Comparison of ENCODE assay signal across 8 mouse cellular contexts in the genomic region with DNA sequence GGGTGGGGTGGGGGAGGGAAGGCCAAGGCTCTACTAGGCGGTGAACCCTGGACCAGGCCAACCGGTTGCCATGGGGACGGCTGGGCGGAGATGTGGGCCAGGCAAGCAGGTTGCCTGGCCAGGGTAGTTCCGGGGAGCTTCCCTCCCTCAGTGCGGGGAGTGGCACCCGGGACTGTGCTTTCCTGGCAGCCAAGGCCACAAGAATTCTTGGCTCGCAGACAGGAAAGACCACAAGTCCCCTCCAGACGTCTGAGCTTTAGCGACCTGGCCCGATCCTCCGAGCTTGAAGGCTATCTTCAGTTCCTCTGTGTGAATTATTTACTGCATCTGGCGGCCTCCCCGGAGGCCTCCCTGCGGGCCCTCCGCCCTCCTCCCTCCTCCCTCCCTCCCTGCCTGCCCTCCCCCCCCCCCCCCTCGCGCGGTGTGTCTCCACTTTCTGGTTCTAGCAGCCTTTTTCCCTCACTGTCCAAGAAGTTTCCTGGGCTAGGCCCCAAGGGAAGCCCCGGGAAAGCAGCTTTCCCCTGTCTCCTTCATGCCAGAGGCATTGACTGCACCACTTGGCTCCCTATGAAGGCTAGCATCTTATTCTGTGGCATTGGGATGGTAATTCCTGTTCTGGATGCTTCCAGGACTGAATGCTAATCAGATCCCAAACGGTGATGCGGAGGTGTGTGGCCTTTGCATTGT. TPM values are rescaled to one million over a fixed set of nuclear protein-coding genes. Genes with fewer than 3 reads are reported as not detected.
A peak's percentile ranks its signal among the peaks of the same experiment; 100 is the strongest.
DNase-seq lines count a peak whose midpoint lies in the region; ATAC-seq and TF ChIP-seq lines count a peak whose summit lies in the region.

No protein-coding gene starts in this region.

- 1% methylated on average over 17 of the region's 22 CpGs for WGBS in hindbrain, embryonic 12.5 days
- 3% methylated on average over 17 of the region's 22 CpGs for WGBS in limb, embryonic 12.5 days
- WGBS in midbrain, embryonic 15.5 days: 2% methylated on average over 19 of the region's 22 CpGs

- ATAC-seq in hindbrain, embryonic 12.5 days (ENCODE audit: low FRiP score): peak; percentile 63
- 0 out of 2 replicates have a peak, but pooled peaks have one; percentile 53 for ATAC-seq in limb, embryonic 12.5 days (ENCODE audit: insufficient number of reproducible peaks, insufficient read depth, low FRiP score, low TSS enrichment, low read depth)
- ATAC-seq in midbrain, embryonic 15.5 days (replicated peaks): peak; percentile 58

- peaks cover 53% of the 10 kb centered on the region for H3K4me1 ChIP-seq in hindbrain, embryonic 12.5 days
- peaks cover 30% of the 10 kb centered on the region for H3K4me1 ChIP-seq in limb, embryonic 12.5 days (replicated peaks)
- H3K4me1 ChIP-seq in midbrain, embryonic 15.5 days: peaks cover 37% of the 10 kb centered on the region

- intact Hi-C loops in gastrocnemius, adult 2 months (cut with DNase I): loop anchor here (5.0 kb wide), 1 partner anchor 37 kb away; no protein-coding TSS in a partner anchor

- peak; percentile 45 for DNase-seq in cerebellum, adult 9-11 months
- no peak for DNase-seq in cerebellum, adult 11 months
- DNase-seq in adrenal gland, postnatal 14 days: peak; percentile 86
- DNase-seq in gastrocnemius, adult 2 months: peak; percentile 82
- peak; percentile 70 to 82 for DNase-seq in urinary bladder, postnatal 4 days (ENCODE audit: low spot score in 2 of 2)

- H3K4me3 ChIP-seq in gastrocnemius, adult 2 months: peak overlapping the region; percentile 60
- H3K4me3 ChIP-seq in hindbrain, embryonic 12.5 days: no peak overlapping the region
- H3K4me3 ChIP-seq in limb, embryonic 12.5 days (replicated peaks): 0 out of 2 replicates have a peak overlapping the region, but pooled peaks have one; percentile 4
- no peak overlapping the region for H3K4me3 ChIP-seq in midbrain, embryonic 15.5 days

- H3K9me3 ChIP-seq in hindbrain, embryonic 12.5 days (replicated peaks): no peaks in the 10 kb centered on the region
- no peaks in the 10 kb centered on the region for H3K9me3 ChIP-seq in limb, embryonic 12.5 days
- no peaks in the 10 kb centered on the region for H3K9me3 ChIP-seq in midbrain, embryonic 15.5 days

- H3K27ac ChIP-seq in gastrocnemius, adult 2 months: peak overlapping the region; percentile 78
- peak overlapping the region; percentile 87 for H3K27ac ChIP-seq in hindbrain, embryonic 12.5 days
- H3K27ac ChIP-seq in limb, embryonic 12.5 days: no peak overlapping the region
- peak overlapping the region; percentile 84 for H3K27ac ChIP-seq in midbrain, embryonic 15.5 days

- H3K9ac ChIP-seq in hindbrain, embryonic 12.5 days: peak overlapping the region; percentile 27; the same call in 1 of the 2 replicates
- no peak overlapping the region; the same call in 1 of the 2 replicates for H3K9ac ChIP-seq in limb, embryonic 12.5 days (replicated peaks)
- no peak overlapping the region; the same call in 1 of the 2 replicates for H3K9ac ChIP-seq in midbrain, embryonic 15.5 days

- no peak for TF ChIP-seq CTCF in gastrocnemius, adult 2 months (IDR thresholded peaks at IDR 0.05)

- H3K4me2 ChIP-seq in hindbrain, embryonic 12.5 days (replicated peaks): peak overlapping the region; percentile 39
- H3K4me2 ChIP-seq in limb, embryonic 12.5 days: peak overlapping the region; percentile 48
- peak overlapping the region; percentile 29 for H3K4me2 ChIP-seq in midbrain, embryonic 15.5 days

- H3K36me3 ChIP-seq in hindbrain, embryonic 12.5 days: no peaks in the 10 kb centered on the region
- no peaks in the 10 kb centered on the region for H3K36me3 ChIP-seq in limb, embryonic 12.5 days
- H3K36me3 ChIP-seq in midbrain, embryonic 15.5 days (replicated peaks): no peaks in the 10 kb centered on the region

- peaks cover 22% of the 10 kb centered on the region for H3K27me3 ChIP-seq in hindbrain, embryonic 12.5 days
- peaks cover 70% of the 10 kb centered on the region for H3K27me3 ChIP-seq in limb, embryonic 12.5 days
- no peaks in the 10 kb centered on the region for H3K27me3 ChIP-seq in midbrain, embryonic 15.5 days (replicated peaks)

RNA-seq across cellular contexts. Expression of a gene that starts 10.7 kb away (rescaled TPM):
- 18.9 and 22.9 TPM in 2 replicates for total RNA-seq in adrenal gland, postnatal 14 days (2021)
- total RNA-seq in gastrocnemius, adult 2 months (2021): 1 to 10 TPM; 5.8 to 7.0 TPM
- polyA plus RNA-seq in hindbrain, embryonic 12.5 days (2016; fragmentation: Nextera tagmentation; extraction: Ambion mirVana): 7.9 TPM in 2 replicates
- polyA plus RNA-seq in limb, embryonic 12.5 days (2016; fragmentation: Nextera tagmentation; extraction: Ambion mirVana): 1.2 and 1.6 TPM in 2 replicates
- polyA plus RNA-seq in midbrain, embryonic 15.5 days (2015; fragmentation: Nextera tagmentation; extraction: Ambion mirVana): 14.8 and 15.7 TPM in 2 replicates

RNA-seq across cellular contexts. Expression of a gene that starts 30.3 kb away (rescaled TPM):
- 53.9 and 57.6 TPM in 2 replicates for total RNA-seq in adrenal gland, postnatal 14 days (2021)
- total RNA-seq in gastrocnemius, adult 2 months (2021): 10 to 100 TPM; 37.5 to 45.5 TPM
- 16.1 and 22.3 TPM in 2 replicates for polyA plus RNA-seq in hindbrain, embryonic 12.5 days (2016; fragmentation: Nextera tagmentation; extraction: Ambion mirVana)
- polyA plus RNA-seq in limb, embryonic 12.5 days (2016; fragmentation: Nextera tagmentation; extraction: Ambion mirVana): 15.4 and 20.8 TPM in 2 replicates
- polyA plus RNA-seq in midbrain, embryonic 15.5 days (2015; fragmentation: Nextera tagmentation; extraction: Ambion mirVana): 18.5 and 21.5 TPM in 2 replicates

Comparison
In these comparisons a context has a peak if more than half of its experiments do, and no peak if none do; other contexts are left out.
1. H3K4me3 ChIP-seq: peak in gastrocnemius, adult 2 months (single experiment) and limb, embryonic 12.5 days (single experiment); none in hindbrain, embryonic 12.5 days (single experiment) and midbrain, embryonic 15.5 days (single experiment).
2. Peak in every context shown above with its lines, with median percentiles within 50 percentile points of each other: ATAC-seq and H3K4me2 ChIP-seq.